Mouse (Mus musculus): Measurements from ENCODE around the gene Fcer1g.
"Not testable (repeated sequence)": the region's sequence is repeated elsewhere in the genome, so short reads cannot be mapped to it uniquely, and the experiment has no call there.

The Fcer1g gene

DNA sequence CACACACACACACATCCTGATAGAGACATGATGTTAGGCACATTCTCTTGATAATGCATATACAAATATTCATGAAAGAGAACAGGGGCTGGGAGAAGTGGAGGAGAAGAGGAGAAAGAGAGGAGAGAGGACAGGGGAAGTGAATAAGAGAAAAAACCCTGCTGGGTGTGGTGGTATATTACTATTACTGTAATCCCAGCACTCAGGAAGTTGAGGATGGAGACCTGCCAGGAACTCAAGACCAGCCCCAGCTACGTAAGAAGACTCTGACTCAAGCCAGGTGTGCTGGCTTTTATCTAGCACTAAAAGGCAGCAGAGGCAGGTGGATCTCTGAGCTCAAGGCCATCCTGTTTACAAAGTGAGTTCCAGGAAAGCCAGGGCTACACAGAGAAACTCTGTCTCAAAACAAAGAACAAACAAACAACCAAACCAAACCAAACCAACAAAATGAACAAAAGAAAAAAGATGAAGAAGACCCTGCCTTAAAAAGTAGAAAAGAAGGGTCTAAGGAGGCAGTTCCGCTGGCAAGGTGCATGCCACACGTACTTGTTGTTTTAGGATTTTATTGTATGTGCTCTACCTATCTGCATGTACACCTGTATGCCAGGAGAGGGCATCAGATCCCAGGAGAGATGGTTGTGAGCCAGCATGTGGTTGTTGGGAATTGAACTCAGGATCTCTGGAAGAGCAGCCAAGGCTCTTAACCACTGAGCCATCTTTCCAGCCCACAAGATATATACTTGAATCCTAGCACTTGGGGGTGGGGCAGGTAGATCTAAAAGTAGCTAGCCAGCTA is 29.7 kb upstream of the Fcer1g start:
- no peak for DNase-seq

DNA sequence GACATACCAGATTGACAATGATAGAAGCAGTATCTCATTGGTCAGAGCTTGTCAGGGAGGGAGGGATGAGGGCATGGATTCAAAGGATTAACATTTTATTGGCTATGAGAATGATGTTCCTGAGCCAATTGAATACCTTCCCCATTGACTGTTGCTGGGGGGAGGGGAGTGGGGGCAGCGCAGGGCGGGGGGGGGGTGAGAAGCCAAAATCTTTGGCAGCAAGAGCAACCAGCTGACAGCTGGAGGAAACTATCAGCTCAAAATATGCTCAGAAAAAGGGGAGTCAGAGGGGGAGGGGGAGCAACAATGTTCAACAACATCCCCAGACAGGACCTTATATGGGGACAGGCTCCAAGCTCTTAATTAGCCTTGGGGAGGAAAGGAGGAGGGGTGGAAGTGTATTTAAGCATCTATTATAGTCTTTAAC is 29.0 kb upstream of the Fcer1g start:
- DNase-seq, result peak; percentile 89

GRCm38 (mm10) chr1:171262594-171263130 is 28.5 kb upstream of the Fcer1g start:
- DNase-seq, result no peak

GRCm38 (mm10) chr1:171260316-171260715 is 26.2 kb upstream of the Fcer1g start:
- DNase-seq, result no peak

- DNase-seq, result no peak
These were observed 24.8 kb upstream of the Fcer1g start for GRCm38 (mm10) chr1:171258921-171259320.

DNA sequence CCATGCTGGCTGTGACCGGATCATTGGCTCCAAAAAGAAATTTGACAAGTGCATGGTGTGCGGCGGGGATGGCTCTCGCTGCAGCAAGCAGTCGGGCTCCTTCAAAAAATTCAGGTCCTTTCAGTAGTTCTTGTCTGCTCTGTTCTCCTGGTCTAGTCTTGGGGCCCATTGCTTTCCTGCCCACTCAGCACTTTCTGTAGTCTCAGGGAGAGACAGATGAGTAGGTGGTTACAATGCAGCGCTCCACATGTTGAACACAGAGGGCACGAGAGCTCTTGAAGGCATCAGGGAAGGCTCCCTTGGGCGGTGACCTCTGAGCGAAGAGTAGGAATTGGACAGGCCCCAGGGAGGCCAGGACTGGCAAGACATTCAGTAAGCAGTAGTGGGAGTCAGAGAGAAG is 23.6 kb upstream of the Fcer1g start:
- no peak for DNase-seq

DNA sequence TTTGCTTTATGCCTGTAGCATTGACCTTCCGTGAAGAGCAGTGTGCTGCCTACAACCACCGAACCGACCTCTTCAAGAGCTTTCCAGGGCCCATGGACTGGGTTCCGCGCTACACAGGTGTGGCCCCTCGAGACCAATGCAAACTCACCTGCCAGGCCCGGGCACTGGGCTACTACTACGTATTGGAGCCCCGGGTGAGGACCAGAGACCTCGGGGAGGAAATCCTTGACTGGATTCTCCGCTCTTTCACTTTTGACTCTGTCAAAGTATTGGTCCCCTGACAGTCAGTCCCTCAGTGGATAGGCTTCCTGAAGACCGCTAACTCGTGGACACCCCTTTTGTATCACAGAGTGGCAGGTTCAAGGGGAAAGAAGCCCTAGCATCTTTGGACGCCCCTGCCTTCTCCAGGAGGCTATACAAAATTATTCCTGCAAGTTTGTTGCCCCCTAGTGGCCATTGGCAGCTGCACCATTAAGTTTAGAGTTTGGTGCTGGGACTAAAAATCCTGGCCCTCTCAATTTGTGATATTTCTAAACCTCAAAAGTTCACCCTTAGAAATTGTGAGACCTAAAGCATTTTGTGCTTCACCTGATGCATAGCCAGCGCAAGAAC is 22.9 kb upstream of the Fcer1g start:
- DNase-seq, result peak; percentile 83

GRCm38 (mm10) chr1:171256095-171256818 is 22.1 kb upstream of the Fcer1g start:
- no peak for DNase-seq

DNA sequence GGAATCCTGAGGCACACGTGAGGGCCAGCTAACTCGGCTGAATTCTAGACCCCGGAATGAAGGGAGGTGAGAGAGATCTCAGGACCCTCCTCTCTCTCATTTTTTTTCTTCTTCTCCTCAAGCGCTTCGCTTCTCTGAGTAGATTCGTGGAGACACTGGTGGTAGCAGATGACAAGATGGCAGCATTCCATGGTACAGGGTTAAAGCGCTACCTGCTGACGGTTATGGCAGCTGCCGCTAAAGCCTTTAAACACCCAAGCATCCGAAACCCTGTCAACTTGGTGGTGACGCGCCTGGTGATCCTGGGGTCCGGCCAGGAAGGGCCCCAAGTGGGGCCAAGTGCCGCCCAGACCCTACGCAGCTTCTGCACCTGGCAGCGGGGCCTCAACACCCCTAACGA is 18.2 kb upstream of the Fcer1g start:
- DNase-seq, result peak; percentile 43

- peak; percentile 81 for DNase-seq
These were observed 17.6 kb upstream of the Fcer1g start for GRCm38 (mm10) chr1:171251594-171252324.

GRCm38 (mm10) chr1:171250680-171251593 is 16.8 kb upstream of the Fcer1g start, which contains the start of gene Ndufs2:
Ndufs2 (minus strand) TSS chr1:171251388.
- peak; percentile 65 for DNase-seq

GRCm38 (mm10) chr1:171249913-171250600 is 15.9 kb upstream of the Fcer1g start, which contains the start of gene Adamts4:
Adamts4 (plus strand) TSS chr1:171250421.
- DNase-seq, result peak; percentile 86

GRCm38 (mm10) chr1:171248386-171249226 is 14.4 kb upstream of the Fcer1g start:
- DNase-seq, result peak; percentile 69

DNA sequence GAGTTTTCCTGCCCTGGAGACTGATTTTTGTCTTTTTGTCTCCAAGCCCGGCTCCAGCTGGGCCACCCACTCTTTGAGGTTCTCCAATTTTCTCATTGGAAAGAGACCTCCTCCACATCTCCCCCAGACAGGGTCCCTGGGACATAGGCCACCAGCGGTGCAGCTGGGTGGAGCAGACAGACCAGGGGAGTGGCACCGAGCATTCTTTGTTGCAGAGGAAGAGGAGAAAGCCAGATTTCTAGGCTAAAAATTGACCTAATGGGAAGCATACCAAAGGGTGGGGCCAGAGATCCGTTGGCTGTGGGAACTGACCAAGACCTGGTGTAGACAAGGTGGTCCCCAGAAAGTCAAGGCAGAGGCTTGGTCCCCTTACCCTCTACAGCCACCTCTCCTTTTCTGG is 13.8 kb upstream of the Fcer1g start:
- no peak for DNase-seq

DNA sequence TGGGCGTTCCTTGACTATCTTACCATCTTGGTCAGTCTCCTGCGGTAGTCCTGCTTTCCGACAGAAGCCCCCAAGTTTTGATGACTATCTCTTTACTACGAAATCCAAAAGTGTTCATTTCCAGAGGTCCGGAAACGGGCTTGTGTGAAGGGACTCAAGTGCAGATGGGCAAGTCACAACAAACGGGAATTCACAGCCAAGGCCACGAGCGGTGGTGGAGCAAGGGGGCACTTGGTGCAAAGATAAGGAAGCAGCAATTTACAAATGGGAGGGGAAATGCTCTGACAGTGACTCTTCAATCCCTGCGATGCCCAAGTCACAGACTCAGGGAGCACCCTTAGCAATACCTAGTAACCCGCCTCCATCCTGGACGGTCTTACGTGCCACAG is 13.3 kb upstream of the Fcer1g start:
- no peak for DNase-seq

- peak; percentile 99 for DNase-seq
These were observed 12.7 kb upstream of the Fcer1g start for GRCm38 (mm10) chr1:171246709-171247452.

GRCm38 (mm10) chr1:171245353-171245752 is 11.2 kb upstream of the Fcer1g start:
- DNase-seq, result no peak

GRCm38 (mm10) chr1:171241952-171242351 is 7.8 kb upstream of the Fcer1g start:
- DNase-seq, result not testable (repeated sequence)

DNA sequence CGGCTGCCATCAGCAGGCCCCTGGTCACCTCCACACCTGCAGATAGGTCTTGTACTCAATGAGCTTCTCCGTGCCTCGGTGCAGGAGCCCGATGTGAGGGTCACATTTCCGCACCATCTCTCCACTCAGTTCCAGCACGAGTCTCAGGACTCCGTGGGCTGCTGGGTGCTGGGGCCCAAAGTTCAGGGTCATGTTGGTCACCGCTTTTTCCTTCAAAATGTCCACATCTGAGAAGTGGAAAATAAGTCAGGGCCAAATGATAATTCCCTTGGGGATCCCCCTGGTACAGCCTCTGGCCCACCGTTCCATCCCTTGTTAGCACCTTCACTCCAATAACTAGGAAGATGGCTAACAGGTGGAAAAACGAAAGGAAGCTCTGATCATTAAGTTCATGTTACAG is 6.7 kb upstream of the Fcer1g start:
- no peak for DNase-seq

All from retina, postnatal 1 day (tissue).